Mouse (Mus musculus) heart, postnatal 4 days (tissue): Measurements from ENCODE around the gene Tmprss3. TPM values are rescaled to one million over a fixed set of nuclear protein-coding genes. Genes with fewer than 3 reads are reported as not detected.
A peak's percentile ranks its signal among the peaks of the same experiment; 100 is the strongest.

ENCODE experiments used
- DNase-seq: peaks from one replicate; pipeline ENCODE4 v3.0.0; 2021
- total RNA-seq, 2 experiments: library from RNA; stranded (reverse); gene quantifications; 2 replicates each; pipeline ENCODE4 v1.2.3; 2021

Tmprss3 gene
- total RNA-seq, result not detected

DNA sequence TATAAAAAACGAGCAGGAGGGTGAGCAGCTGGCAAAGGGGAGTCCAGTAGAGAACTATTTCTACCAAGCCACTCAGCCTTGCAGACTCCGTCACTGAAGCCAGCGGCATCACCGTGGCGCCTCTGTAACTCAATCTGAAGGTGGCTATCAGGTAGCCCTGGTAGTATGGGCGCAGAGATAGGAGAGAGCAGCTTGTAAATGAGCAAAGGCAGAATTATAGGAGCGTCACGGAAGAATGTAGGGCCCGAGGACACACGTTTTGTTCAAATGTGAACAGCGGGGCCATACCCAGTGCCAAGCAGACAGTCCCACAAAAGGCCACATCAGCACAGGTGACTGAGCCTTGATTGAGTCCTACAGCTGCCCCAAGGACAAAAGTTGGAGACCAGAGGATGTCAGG lies at the start of gene Tmprss3:
Gene Tmprss3 (minus strand): TSS at position 101 of the 400 bp plus-strand sequence.
- DNase-seq, result no peak

DNA sequence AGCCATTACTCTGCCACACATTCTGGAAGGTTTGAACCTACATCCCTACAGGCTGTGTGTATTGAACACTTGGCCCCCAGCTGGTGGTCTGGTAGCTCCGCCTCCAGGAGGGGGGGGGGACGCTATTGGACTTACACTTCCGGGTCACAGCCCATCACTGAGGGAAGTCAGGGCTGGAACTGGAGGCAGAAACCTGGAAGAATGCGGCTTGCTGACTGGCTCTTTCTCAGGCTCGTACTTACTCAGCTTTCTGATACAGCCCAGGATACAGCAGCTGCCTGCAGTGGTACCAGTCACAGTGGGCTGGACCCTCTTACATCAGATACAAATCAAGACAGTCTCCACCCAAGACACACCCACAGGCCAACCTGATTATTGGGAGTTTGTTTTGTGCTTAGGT lies 48.4 kb upstream of the Tmprss3 start:
- no peak for DNase-seq

DNA sequence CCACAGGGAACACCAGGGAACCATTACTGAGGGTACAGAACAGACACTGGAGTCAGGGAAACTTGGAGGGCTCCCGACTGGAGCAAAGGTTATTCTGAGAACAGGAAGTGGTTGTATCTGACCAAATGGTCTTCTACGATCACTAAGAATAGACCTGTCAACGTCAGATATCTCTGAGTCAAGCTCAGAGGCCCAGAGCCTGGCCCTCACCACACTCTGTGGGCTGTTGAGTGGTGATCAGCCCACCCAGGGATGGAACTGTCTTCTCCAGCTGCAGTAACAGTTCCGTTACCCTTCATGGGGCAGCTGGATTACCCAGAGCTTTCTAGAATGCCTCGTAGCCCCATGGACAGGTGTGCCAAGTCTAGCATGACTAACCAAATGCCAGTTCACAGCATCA lies 46.5 kb upstream of the Tmprss3 start:
- DNase-seq, result peak; percentile 65

DNA sequence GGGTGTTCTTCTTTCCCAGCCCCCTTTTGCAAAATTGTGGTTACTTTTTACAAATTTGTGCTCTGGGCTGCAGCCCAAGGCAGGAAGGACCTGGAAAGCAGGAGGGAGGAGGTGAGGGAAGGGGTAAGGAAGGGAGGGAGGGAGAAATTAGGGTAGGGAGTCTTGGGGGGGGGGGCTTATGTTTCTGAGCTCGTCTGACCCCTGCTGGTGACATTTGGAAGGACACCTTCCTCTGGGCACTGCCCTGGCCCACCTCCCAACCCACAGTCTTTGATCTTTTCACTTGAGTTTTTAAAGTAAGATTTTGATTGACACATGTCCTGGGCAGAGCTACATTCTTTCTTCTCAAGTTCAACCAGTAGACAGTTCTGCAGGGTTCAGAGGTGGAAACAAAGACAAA lies 44.0 kb upstream of the Tmprss3 start:
- DNase-seq, result no peak

GRCm38 (mm10) chr17:31241156-31241555 lies 42.4 kb upstream of the Tmprss3 start:
- no peak for DNase-seq

DNA sequence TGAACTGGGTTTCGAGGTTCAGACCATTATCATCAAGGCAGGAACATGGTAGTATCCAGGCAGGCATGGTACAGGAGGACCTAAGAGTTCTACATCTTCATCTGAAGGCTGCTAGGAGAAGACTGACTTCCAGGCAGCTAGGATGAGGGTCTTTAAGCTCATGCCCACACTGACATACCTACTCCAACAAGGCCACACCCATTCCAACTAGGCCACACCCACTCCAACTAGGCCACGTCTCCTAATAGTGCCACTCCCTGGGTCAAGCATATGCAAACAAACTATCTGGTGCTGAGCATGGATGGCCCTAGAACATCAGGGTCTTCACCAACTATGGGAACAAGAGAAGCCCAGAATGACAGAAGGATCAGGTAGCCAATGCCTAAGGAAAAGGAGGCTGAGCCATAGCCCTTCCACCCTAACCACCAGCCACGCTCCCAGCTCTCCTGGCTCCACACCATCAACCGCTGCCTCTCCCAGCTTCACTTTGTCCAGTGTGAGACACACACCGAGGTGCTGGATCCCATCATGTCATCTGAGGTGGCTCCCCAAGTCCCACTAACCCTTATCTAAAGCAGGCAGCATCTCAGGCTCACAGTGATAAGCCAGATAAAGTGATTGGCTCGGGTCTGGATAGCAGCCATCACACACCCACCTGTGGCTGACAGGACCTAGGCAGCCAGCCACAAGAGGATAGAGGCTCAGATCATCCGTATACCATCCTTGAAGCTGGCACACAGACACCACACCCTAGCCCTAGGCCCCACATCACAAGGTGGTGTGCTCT lies 39.6 kb upstream of the Tmprss3 start:
- DNase-seq, result no peak

GRCm38 (mm10) chr17:31235915-31236314 lies 37.1 kb upstream of the Tmprss3 start:
- DNase-seq, result no peak

DNA sequence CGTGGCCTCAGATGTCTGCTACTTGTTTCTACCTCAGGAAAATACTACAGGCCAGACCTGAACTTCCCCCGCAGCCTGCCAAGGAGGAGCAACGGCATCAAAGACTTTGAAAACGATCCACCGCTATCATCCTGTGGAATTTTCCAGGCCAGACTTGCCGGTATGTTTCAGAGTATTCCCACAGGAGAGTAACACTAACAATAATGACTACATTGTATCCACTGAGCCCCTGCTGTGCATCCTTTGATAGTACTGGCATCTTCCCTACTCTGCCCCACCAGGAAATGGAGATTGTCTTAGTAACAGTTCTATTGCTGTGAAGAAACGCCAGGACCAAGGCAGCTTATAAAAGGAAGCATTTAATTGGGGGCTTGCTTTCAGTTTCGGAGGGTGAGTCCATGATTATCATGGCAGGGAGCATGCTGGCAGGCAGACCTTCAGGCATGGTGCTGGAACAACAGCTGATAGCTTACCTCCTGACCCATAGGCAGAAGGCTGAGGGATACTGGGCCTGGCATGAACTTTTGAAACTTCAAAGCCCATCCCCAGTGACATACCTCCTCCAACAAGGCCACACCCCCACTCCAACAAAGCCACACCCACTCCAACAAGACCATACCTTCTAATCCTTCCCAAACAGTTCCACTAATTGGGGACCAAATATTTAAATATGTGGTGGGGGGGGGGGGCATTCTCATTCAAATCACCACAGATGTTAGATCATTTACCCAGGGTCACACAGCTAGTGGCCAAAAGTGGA lies 33.7 kb upstream of the Tmprss3 start:
- no peak for DNase-seq

GRCm38 (mm10) chr17:31231780-31232179 lies 33.0 kb upstream of the Tmprss3 start:
- DNase-seq, result no peak

DNA sequence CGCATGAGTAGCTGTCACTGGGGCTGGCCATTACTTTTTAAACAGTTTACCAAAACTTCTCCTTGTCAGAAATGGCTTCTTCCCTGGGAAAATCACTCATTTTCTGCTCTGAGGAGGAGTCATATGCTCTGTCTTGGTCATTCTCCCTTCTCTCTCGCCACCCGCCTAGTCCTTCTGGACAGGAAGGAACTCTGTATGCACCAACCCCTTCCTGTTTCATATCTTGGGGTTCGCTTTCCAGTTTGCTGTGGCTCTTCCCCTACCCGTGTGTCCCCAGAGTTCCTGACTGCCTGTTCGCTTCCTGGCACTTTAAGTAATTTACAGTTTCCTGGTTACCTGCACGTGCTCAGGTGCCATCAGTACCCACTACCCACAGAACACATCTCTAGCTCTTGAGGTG lies 28.2 kb upstream of the Tmprss3 start:
- no peak for DNase-seq

DNA sequence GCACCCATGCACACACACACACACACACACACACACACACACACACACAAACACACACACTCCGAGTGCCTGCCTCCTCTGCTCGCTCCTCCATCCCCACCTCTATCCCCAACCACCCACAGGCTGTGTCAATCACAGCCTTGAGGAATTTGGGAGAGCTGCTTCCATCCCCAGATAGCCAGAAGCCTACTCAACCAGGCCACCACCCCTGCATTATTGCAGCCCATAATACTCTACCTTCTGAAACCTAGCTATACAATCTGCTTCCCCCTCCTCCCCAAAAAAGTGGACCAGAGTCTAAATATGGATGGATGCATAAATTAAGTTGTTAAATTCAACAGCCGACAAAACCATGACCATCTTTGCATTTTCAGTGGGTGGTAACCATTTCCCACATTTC lies 27.6 kb upstream of the Tmprss3 start:
- no peak for DNase-seq

DNA sequence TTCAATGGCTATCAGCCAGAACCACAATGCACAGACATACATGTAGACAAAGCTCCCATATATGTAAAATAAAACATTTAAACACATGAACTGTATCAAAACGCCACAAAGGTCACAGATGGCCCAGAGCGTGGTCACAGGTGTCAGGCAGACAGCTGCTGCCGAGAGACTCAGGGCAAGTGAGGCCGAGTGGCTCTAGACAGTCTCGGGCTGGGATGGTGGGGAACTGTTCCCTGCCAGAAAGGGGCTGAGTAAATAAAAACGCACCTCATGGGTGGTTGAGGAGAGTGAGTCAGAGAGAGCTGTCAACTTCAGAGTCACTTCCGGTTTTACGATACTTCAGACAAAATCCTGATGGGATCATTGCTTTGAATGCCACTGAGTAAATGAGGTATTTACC lies 25.8 kb upstream of the Tmprss3 start:
- DNase-seq, result no peak

DNA sequence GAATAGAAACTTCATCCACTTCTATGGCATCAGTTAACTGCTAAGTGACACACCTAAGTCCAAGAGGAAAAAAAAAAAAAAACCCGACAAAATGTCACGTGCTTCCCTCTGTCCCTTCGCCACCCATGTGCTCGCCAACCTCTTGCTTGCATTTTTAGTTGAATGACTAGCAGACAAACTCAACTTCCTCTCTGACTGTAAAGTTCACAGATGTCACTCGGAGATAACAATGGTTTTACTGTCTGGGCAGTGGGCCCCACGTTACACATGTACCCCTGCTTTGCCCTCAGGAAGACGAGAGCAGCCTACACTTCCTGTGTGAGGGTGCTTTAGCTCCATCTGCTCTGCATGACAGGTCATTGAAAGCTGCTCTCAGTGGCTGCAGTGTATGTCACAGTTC lies 25.1 kb upstream of the Tmprss3 start:
- DNase-seq, result no peak

- no peak for DNase-seq
These were observed 24.1 kb upstream of the Tmprss3 start for GRCm38 (mm10) chr17:31222810-31223310.

GRCm38 (mm10) chr17:31216068-31216955 lies 17.5 kb upstream of the Tmprss3 start:
- DNase-seq, result no peak

DNA sequence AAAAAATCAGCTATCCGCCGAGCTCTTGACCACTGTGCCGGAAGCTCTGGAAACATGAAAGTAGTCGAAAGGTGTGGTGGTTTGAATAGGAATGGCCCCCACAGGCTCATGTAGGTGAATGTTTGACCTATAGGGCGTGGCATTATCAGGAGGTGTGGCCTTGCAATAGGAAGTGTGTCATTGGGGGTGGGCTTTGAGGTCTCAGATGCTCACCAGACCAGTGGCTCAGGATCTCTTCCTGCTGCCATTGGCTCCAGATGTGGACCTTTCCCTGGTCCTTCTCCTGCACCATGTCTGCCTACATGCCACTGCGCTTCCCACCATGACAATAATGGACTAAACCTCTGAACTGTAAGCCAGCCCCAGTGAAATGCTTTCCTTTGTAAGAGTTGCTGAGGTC lies 13.1 kb upstream of the Tmprss3 start:
- no peak for DNase-seq

GRCm38 (mm10) chr17:31210299-31210698 lies 11.5 kb upstream of the Tmprss3 start:
- no peak for DNase-seq

GRCm38 (mm10) chr17:31209376-31209930 lies 10.7 kb upstream of the Tmprss3 start:
- DNase-seq, result no peak

- DNase-seq, result no peak
These were observed 9.9 kb upstream of the Tmprss3 start for GRCm38 (mm10) chr17:31208654-31209053.

GRCm38 (mm10) chr17:31207771-31208334 lies 9.1 kb upstream of the Tmprss3 start, which contains the start of gene Ubash3a:
TSS of gene Ubash3a (plus strand) at chr17:31207873.
- no peak for DNase-seq

DNA sequence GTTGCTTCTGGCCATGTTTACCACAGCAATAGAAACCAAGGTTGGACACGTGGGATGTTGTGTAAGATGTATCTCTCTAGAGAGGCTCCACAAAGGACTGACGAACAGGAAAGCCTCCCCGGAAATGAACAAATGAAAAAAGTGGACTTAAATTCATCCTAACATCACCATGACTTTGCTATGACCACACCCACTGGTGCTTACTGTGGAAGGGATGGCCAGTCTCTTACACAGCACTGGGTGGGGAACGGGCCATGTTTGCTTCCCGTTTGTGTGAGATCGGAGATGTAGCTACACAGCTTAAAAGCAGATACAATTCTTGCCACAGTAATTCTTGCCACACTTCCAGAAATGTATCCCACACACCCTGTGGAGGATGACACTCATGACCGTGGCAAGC lies 2.5 kb downstream of the Tmprss3 start:
- DNase-seq, result no peak

DNA sequence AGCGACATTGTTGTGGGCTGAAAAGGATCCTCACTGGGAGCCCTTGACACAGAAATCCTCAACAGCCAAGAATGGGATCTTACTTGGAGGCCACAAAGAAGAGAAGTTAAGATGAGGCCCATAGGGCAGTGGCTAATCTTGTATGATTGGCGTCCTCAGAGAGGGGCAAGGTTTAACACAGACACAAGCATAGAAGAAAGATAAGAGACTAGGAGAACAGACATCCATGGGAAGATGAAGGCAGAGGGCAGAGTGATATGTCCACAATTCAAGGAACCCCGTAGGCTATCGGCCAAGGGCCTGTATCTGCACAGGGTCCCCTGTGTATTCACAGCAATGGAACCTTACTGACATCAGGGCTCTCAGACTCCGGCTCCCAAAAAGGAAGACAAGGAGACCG lies 3.6 kb downstream of the Tmprss3 start:
- no peak for DNase-seq
